Mouse (Mus musculus) right cerebral cortex, postnatal 36 days (tissue): ENCODE measurements at regions not wholly inside any gene's neighbourhood (a gene's known extent, or its start where the extent isn't known, plus 50 kb on each side); places are given as distances from the start of the nearest gene placed in this dataset.

ENCODE experiments used
- DNase-seq, 2 experiments: peaks; one replicate each; pipeline ENCODE4 v3.0.0; 2022; ENCODE audit warnings: low spot score in 2 of 2, mixed read lengths in 1 of 2

DNA sequence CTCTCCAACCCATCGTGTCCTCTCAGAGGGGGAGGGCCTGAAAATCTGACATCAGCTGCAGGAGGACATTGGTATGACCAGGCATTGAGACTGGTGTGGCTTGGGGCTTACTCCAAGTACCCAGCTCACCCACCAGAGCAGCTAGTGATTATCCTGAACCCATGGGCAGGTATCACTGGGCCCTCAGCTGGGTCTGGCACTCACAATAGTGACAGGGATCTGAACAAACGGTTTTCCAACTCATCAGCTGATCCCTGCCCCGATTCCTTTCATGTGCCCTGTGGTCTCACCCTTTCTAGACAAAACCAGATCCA is 211.2 kb downstream of the Gm26897 start:
- DNase-seq = no peak

GRCm38 (mm10) chr5:111946281-111946680 is 212.6 kb downstream of the Gm26897 start:
- DNase-seq = no peak

- no peak for DNase-seq
Measured at GRCm38 (mm10) chr5:111957698-111958097, 224.0 kb downstream of the Gm26897 start.

- no peak for DNase-seq
Measured at GRCm38 (mm10) chr5:111958226-111958625, 224.5 kb downstream of the Gm26897 start.

- DNase-seq = no peak
Measured at GRCm38 (mm10) chr5:111965311-111965710, 231.6 kb downstream of the Gm26897 start.

GRCm38 (mm10) chr5:111968121-111968520 is 234.4 kb downstream of the Gm26897 start:
- DNase-seq = no peak

GRCm38 (mm10) chr5:111968701-111969100 is 235.0 kb downstream of the Gm26897 start:
- DNase-seq = no peak

- DNase-seq = no peak
Measured at GRCm38 (mm10) chr5:111971193-111971592, 237.5 kb downstream of the Gm26897 start.

- no peak for DNase-seq
Measured at GRCm38 (mm10) chr5:111971952-111972351, 238.2 kb downstream of the Gm26897 start.

DNA sequence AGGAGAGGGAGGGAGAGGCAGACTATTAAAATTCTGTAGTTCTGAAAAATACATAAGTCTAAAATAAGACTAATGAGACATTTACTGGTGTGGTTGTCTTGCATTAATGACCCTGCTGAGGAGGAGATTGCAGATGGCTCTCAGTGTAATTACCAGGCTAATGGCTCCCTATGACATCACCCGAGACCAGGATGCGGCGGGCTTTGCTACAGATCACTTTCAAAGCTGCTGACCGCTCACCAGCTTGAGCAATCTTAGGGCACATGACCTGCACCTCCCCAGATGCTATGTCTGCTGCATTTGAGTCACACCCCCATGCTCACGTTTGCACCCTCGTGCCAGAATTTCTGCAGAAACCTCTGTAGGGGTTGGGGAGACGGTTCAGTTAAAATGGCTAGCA is 242.0 kb downstream of the Gm26897 start:
- no peak for DNase-seq

DNA sequence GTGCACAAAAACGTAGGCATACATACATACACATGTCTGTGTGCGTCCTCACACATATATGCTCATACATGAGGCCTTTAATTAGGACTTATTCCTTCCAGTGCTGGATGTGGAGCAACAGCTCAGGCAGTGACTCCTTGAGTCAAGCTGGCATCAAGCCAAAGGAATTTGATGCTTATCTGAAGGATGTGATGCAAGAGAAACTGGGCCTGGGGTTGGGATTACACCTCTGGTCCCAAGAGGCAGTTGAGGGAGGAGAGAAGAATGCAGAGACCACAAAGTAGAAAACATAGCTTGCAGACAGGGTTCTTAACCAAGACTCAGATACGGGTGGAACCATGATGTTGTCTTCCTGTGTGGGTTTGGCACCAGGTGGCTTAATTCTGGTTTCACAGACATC is 245.9 kb downstream of the Gm26897 start:
- no peak for DNase-seq

- no peak for DNase-seq
Measured at GRCm38 (mm10) chr5:111982106-111982505, 248.4 kb downstream of the Gm26897 start.

- DNase-seq = no peak
Measured at GRCm38 (mm10) chr5:111985997-111986396, 252.3 kb downstream of the Gm26897 start.

GRCm38 (mm10) chr5:111987036-111987435 is 253.3 kb downstream of the Gm26897 start:
- DNase-seq = no peak

DNA sequence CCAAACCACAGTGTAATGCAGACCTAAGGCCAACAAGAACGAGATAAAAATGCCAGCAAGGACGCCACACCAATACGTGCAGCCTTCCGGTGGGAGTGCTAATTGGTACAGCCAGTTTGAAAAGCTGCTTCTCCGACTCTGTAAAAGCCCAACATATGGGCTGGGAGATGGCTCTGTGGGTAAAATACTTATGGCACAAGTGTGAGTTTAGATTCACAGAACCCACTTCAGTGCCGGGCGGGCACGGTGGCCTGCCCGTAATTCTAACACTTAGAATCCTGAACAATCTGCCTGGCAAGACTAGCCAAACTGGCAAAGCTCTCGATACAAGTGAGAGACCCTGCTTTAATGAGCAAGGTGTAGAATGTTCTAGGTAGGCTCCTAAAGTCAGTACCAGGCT is 258.1 kb downstream of the Gm26897 start:
- DNase-seq = no peak

DNA sequence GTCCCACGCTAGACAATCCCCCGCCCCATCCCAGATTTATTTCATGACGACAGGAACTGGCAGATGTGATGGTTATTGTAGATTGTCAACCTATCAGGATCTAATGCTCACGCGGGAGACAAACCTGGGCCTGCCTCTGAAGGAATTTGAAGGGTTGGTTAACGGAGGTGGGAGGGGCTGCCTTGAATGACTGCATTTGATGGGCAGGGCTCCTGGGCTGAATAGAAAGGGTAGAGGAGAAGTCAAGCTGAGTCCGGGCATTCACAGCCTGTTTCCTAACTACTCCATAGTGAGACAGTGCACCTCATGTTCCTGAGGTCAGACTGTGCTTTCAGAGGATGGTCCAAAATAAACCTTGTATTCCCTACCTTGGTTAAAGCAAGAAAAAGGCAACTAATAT is 259.1 kb downstream of the Cryba4 start:
- no peak for DNase-seq

DNA sequence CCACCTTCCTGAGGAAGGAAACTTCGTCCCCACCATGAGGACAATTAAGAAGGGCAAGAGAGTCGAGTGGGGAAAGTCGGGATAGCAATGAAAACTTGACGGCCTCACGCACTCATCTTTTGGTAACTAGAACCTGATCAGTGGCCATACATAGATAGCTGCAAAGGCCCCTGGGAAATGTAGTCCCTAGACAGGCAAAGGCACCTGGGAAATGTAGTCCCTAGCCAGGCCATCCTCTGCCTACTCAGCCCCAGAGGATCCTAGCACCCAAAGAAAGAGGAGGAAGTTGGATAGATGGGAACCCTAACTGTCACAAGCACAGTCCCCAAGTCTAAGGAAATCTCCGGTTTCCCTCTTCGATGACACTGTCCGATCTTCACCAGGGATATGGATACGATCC is 258.4 kb downstream of the Cryba4 start:
- DNase-seq = no peak

- no peak for DNase-seq
Measured at GRCm38 (mm10) chr5:111996806-111997205, 255.5 kb downstream of the Cryba4 start.

DNA sequence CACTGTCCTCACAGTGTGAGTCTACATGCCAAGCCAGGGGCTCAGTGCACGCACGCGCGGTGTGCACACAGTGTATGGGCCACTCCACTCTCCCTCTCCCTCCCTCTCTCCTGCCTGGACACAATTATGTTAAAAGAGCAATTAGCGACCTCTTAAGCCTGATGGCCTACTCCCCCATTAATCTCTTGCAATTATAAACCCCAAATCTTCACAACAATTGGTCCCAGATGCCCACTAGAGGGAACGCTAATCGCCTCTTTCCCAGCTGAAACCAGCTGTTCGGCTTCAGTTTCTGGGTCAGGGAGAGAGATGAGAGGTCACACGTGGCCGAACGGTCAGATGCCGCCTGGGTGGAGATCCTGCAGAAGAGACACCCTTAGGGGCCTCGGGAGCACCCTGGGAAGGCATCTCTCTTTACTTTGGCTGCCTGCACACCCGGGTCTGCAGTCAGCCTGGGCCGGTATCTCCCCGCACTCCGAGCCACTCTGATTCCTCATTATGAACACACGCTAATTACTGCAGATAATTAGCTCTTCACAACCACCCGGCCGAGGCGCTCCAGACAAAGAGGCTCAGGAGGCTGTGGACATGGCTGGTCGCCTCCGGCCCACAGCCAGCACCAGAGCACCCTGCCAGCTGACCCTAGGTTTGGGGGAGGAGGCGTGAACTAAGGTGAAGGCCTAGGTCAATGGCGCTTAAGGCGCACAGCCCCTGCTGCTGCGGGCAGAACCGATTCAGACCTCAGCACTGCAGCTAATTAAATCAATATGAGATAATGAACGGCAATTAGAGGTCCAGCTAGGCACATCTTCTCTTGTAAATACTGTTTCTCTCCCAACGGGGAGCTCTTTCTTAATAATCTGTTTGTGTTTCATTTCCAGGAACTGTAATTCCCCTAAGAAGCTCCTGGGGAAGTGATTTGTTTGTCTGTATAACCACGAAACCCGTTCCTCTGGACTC is 250.3 kb downstream of the Cryba4 start:
- no peak for DNase-seq

GRCm38 (mm10) chr5:112002856-112003660 is 249.3 kb downstream of the Cryba4 start:
- no peak for DNase-seq

DNA sequence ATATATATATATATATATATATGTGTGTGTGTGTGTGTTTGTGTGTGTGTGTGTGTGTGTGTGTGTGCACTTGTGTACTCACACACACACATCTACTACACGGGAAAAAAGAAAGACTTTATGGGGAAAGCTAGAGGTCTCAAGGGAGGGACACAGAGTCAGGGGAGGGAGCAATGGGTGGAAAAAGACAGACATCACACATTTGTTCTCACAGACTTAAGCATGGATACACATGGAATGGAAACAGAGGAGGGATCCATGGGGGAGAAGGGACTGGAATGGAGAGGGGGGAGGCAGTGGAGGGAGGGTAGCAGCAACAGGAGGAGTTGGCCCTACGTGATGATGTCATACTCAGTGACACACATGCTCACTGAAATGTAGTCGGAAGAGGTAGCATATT is 248.3 kb downstream of the Cryba4 start:
- no peak for DNase-seq

- no peak for DNase-seq
Measured at GRCm38 (mm10) chr5:112012505-112013164, 239.7 kb downstream of the Cryba4 start.
